Mouse (Mus musculus): ENCODE measurements at regions not wholly inside any gene's neighbourhood (a gene's known extent, or its start where the extent isn't known, plus 50 kb on each side); places are given as distances from the start of the nearest gene placed in this dataset.

- no peak for TF ChIP-seq POLR2A (IDR thresholded peaks at IDR 0.05; ENCODE audit: borderline replicate concordance, extremely low read depth, insufficient read depth, insufficient read length, poor library complexity, severe bottlenecking)
- TF ChIP-seq CTCF (IDR thresholded peaks at IDR 0.05; ENCODE audit: borderline replicate concordance, extremely low read depth, insufficient read depth, insufficient read length): no peak
These were observed 107.5 kb upstream of the Zfp462 start for GRCm38 (mm10) chr4:54837326-54837725.

GRCm38 (mm10) chr4:54838111-54838510 is 106.7 kb upstream of the Zfp462 start:
- DNase-seq (ENCODE audit: low read depth): no peak
- TF ChIP-seq POLR2A (IDR thresholded peaks at IDR 0.05; ENCODE audit: borderline replicate concordance, extremely low read depth, insufficient read depth, insufficient read length, poor library complexity, severe bottlenecking): no peak
- TF ChIP-seq CTCF (IDR thresholded peaks at IDR 0.05; ENCODE audit: borderline replicate concordance, extremely low read depth, insufficient read depth, insufficient read length): no peak

More at GRCm38 (mm10) chr4:54837326-54837725, 107.5 kb upstream of the Zfp462 start:
- DNase-seq (ENCODE audit: low read depth): peak; percentile 62

GRCm38 (mm10) chr4:54838794-54839193 is 106.1 kb upstream of the Zfp462 start:
- DNase-seq (ENCODE audit: low read depth): peak; percentile 29
- TF ChIP-seq CTCF (IDR thresholded peaks at IDR 0.05; ENCODE audit: borderline replicate concordance, extremely low read depth, insufficient read depth, insufficient read length): no peak
- TF ChIP-seq POLR2A (IDR thresholded peaks at IDR 0.05; ENCODE audit: borderline replicate concordance, extremely low read depth, insufficient read depth, insufficient read length, poor library complexity, severe bottlenecking): no peak

- TF ChIP-seq CTCF (IDR thresholded peaks at IDR 0.05; ENCODE audit: borderline replicate concordance, extremely low read depth, insufficient read depth, insufficient read length) (no peak), POLR2A (IDR thresholded peaks at IDR 0.05; ENCODE audit: borderline replicate concordance, extremely low read depth, insufficient read depth, insufficient read length, poor library complexity, severe bottlenecking) (no peak)
- no peak for DNase-seq (ENCODE audit: low read depth)
These were observed 91.6 kb upstream of the Zfp462 start for GRCm38 (mm10) chr4:54852991-54853925.

- TF ChIP-seq CTCF (IDR thresholded peaks at IDR 0.05; ENCODE audit: borderline replicate concordance, extremely low read depth, insufficient read depth, insufficient read length): no peak
These were observed 86.2 kb upstream of the Zfp462 start for GRCm38 (mm10) chr4:54858604-54859003.

GRCm38 (mm10) chr4:54866062-54866461 is 78.8 kb upstream of the Zfp462 start:
- DNase-seq (ENCODE audit: low read depth): peak; percentile 11
- no peak for TF ChIP-seq CTCF (IDR thresholded peaks at IDR 0.05; ENCODE audit: borderline replicate concordance, extremely low read depth, insufficient read depth, insufficient read length)
- TF ChIP-seq POLR2A (IDR thresholded peaks at IDR 0.05; ENCODE audit: borderline replicate concordance, extremely low read depth, insufficient read depth, insufficient read length, poor library complexity, severe bottlenecking): no peak

More at GRCm38 (mm10) chr4:54858604-54859003, 86.2 kb upstream of the Zfp462 start:
- no peak for DNase-seq (ENCODE audit: low read depth)

GRCm38 (mm10) chr4:54874136-54874827 is 70.6 kb upstream of the Zfp462 start:
- DNase-seq (ENCODE audit: low read depth): no peak

GRCm38 (mm10) chr4:54875506-54875905 is 69.3 kb upstream of the Zfp462 start:
- no peak for DNase-seq (ENCODE audit: low read depth)
- TF ChIP-seq CTCF (IDR thresholded peaks at IDR 0.05; ENCODE audit: borderline replicate concordance, extremely low read depth, insufficient read depth, insufficient read length) (no peak), POLR2A (IDR thresholded peaks at IDR 0.05; ENCODE audit: borderline replicate concordance, extremely low read depth, insufficient read depth, insufficient read length, poor library complexity, severe bottlenecking) (no peak)

More at GRCm38 (mm10) chr4:54874136-54874827, 70.6 kb upstream of the Zfp462 start:
- TF ChIP-seq POLR2A (IDR thresholded peaks at IDR 0.05; ENCODE audit: borderline replicate concordance, extremely low read depth, insufficient read depth, insufficient read length, poor library complexity, severe bottlenecking): no peak

GRCm38 (mm10) chr4:54877361-54877760 is 67.5 kb upstream of the Zfp462 start:
- no peak for DNase-seq (ENCODE audit: low read depth)
- TF ChIP-seq CTCF (IDR thresholded peaks at IDR 0.05; ENCODE audit: borderline replicate concordance, extremely low read depth, insufficient read depth, insufficient read length) (no peak), POLR2A (IDR thresholded peaks at IDR 0.05; ENCODE audit: borderline replicate concordance, extremely low read depth, insufficient read depth, insufficient read length, poor library complexity, severe bottlenecking) (no peak)

GRCm38 (mm10) chr4:54878531-54878930 is 66.3 kb upstream of the Zfp462 start:
- no peak for DNase-seq (ENCODE audit: low read depth)
- TF ChIP-seq CTCF (IDR thresholded peaks at IDR 0.05; ENCODE audit: borderline replicate concordance, extremely low read depth, insufficient read depth, insufficient read length): no peak
- no peak for TF ChIP-seq POLR2A (IDR thresholded peaks at IDR 0.05; ENCODE audit: borderline replicate concordance, extremely low read depth, insufficient read depth, insufficient read length, poor library complexity, severe bottlenecking)

GRCm38 (mm10) chr4:54893288-54893687 is 51.6 kb upstream of the Zfp462 start:
- no peak for DNase-seq (ENCODE audit: low read depth)
- TF ChIP-seq CTCF (IDR thresholded peaks at IDR 0.05; ENCODE audit: borderline replicate concordance, extremely low read depth, insufficient read depth, insufficient read length): no peak
- no peak for TF ChIP-seq POLR2A (IDR thresholded peaks at IDR 0.05; ENCODE audit: borderline replicate concordance, extremely low read depth, insufficient read depth, insufficient read length, poor library complexity, severe bottlenecking)

Data from brain, embryonic 14.5 days (tissue).